Mouse (Mus musculus) thymus, postnatal 0 days (tissue): ENCODE results near the gene Ndufs3. TPM values are rescaled to one million over a fixed set of nuclear protein-coding genes. Genes with fewer than 3 reads are reported as not detected.
A peak's percentile ranks its signal among the peaks of the same experiment; 100 is the strongest.

Source experiments
- DNase-seq: peaks from one replicate; pipeline ENCODE4 v3.0.0-alpha.2; 2015; ENCODE audit warnings: low spot score
- polyA plus RNA-seq: library from polyadenylated mRNA; unstranded; fragments of >200 nt; fragmentation: Nextera tagmentation; extraction: Ambion mirVana; gene quantifications from 2 replicates; pipeline ENCODE4 v1.2.1, GENCODE M21; 2015

Ndufs3 gene
- polyA plus RNA-seq, 1 experiment from 2014 or later, result 230 TPM

GRCm38 (mm10) chr2:90864184-90864583 is 40.4 kb downstream of the Ndufs3 start:
- no peak for DNase-seq

- DNase-seq, result no peak
Observed at GRCm38 (mm10) chr2:90861486-90861885, 43.1 kb downstream of the Ndufs3 start.

GRCm38 (mm10) chr2:90850401-90850800 is 54.2 kb downstream of the Ndufs3 start:
- no peak for DNase-seq

- no peak for DNase-seq
Observed at GRCm38 (mm10) chr2:90848331-90848730, 56.3 kb downstream of the Ndufs3 start.

- no peak for DNase-seq
Observed at GRCm38 (mm10) chr2:90847681-90848050, 57.0 kb downstream of the Ndufs3 start.

GRCm38 (mm10) chr2:90846955-90847680 is 57.5 kb downstream of the Ndufs3 start, which contains the start of gene Mtch2:
TSS of gene Mtch2 (plus strand) at chr2:90847155.
- peak; percentile 95 for DNase-seq

GRCm38 (mm10) chr2:90846597-90846954 is 58.1 kb downstream of the Ndufs3 start:
- no peak for DNase-seq

- no peak for DNase-seq
Observed at GRCm38 (mm10) chr2:90846171-90846570, 58.5 kb downstream of the Ndufs3 start.

GRCm38 (mm10) chr2:90845234-90845633 is 59.4 kb downstream of the Ndufs3 start:
- no peak for DNase-seq

Other genes with a start within 250 kb of the Ndufs3 start
- 31.2 and 31.8 TPM in 2 replicates for gene Nup160, start 227.6 kb downstream of the Ndufs3 start, polyA plus RNA-seq
- gene Fnbp4, start 159.5 kb downstream of the Ndufs3 start, polyA plus RNA-seq, result 58.6 and 82.8 TPM in 2 replicates
- 0.19 and 0.26 TPM in 2 replicates for gene Agbl2, start 122.1 kb downstream of the Ndufs3 start, polyA plus RNA-seq
- 140 and 150 TPM in 2 replicates for gene Mtch2, start 57.7 kb downstream of the Ndufs3 start, polyA plus RNA-seq
- 4.4 and 4.5 TPM in 2 replicates for gene C1qtnf4, start 19.0 kb downstream of the Ndufs3 start, polyA plus RNA-seq
- gene Kbtbd4, start 87 bp downstream of the Ndufs3 start, polyA plus RNA-seq, result 30.8 and 31.8 TPM in 2 replicates
- gene Celf1, start 35.6 kb upstream of the Ndufs3 start, polyA plus RNA-seq, result 54.9 and 65.4 TPM in 2 replicates
- 8.3 TPM in 2 replicates for gene Rapsn, start 130.8 kb upstream of the Ndufs3 start, polyA plus RNA-seq
- gene Psmc3, start 149.2 kb upstream of the Ndufs3 start, polyA plus RNA-seq, result 302 and 307 TPM in 2 replicates
- 15.1 and 16.4 TPM in 2 replicates for gene Slc39a13, start 165.6 kb upstream of the Ndufs3 start, polyA plus RNA-seq
- gene Spi1, start 177.6 kb upstream of the Ndufs3 start, polyA plus RNA-seq, result 13.8 and 14.0 TPM in 2 replicates
- gene Mybpc3, start 213.3 kb upstream of the Ndufs3 start, polyA plus RNA-seq, result 0.18 and 0.36 TPM in 2 replicates